Mouse (Mus musculus): ENCODE measurements at regions not wholly inside any gene's neighbourhood (a gene's known extent, or its start where the extent isn't known, plus 50 kb on each side); places are given as distances from the start of the nearest gene placed in this dataset.

GRCm38 (mm10) chr13:35482340-35482739 lies 177.3 kb upstream of the Cdyl start:
- no peak for TF ChIP-seq CTCF (IDR thresholded peaks at IDR 0.05; ENCODE audit: insufficient read depth, low read length)
- TF ChIP-seq POLR2A (IDR thresholded peaks at IDR 0.05; ENCODE audit: borderline replicate concordance, extremely low read depth, low read depth, low read length): no peak

All from lung, adult 2 months (tissue).